Mouse (Mus musculus) small intestine, adult 2 months (tissue): ENCODE results near the gene Poc1b. TPM values are rescaled to one million over a fixed set of nuclear protein-coding genes. Genes with fewer than 3 reads are reported as not detected.

Experiments
- H3K27ac ChIP-seq: fragments of 200-500 bp; 2 replicates; pipeline ENCODE4 v1.5.1; 2012; ENCODE audit warnings: low read depth, low read length, control low read depth, inconsistent platforms; ENCODE audit not compliant: insufficient read depth
- H3K27me3 ChIP-seq: fragments of 200-500 bp; 2 replicates; pipeline ENCODE4 v1.6.1; 2012; ENCODE audit warnings: mild to moderate bottlenecking, moderate library complexity, low read length, inconsistent platforms; ENCODE audit not compliant: control insufficient read depth, insufficient read depth
- H3K36me3 ChIP-seq: fragments of 200-500 bp; 2 replicates; pipeline ENCODE4 v1.6.1; 2012; ENCODE audit warnings: mild to moderate bottlenecking, low read length, control low read depth, inconsistent platforms; ENCODE audit not compliant: control insufficient read depth, insufficient read depth
- H3K4me1 ChIP-seq: fragments of 200-500 bp; 2 replicates; pipeline ENCODE4 v1.6.1; 2012; ENCODE audit warnings: low read length, inconsistent platforms, mixed read lengths; ENCODE audit not compliant: control insufficient read depth, insufficient read depth, insufficient read length
- H3K4me3 ChIP-seq: fragments of 200-500 bp; 2 replicates; pipeline ENCODE4 v1.5.1; 2012; ENCODE audit warnings: low read depth, mild to moderate bottlenecking, control low read depth, inconsistent platforms, low read length, moderate library complexity
- CTCF ChIP-seq: fragments of 200-500 bp; IDR thresholded peaks from 2 replicates; pipeline ENCODE4 v1.5.1; 2012; ENCODE audit warnings: low read depth, mild to moderate bottlenecking, control low read depth, inconsistent platforms, low read length, moderate library complexity, mixed read lengths; ENCODE audit not compliant: insufficient replicate concordance, insufficient read length; ENCODE audit errors: extremely low read depth
- POLR2A ChIP-seq: fragments of 200-500 bp; IDR thresholded peaks from 2 replicates; pipeline ENCODE4 v1.6.1; 2012; ENCODE audit warnings: low read depth, mild to moderate bottlenecking, control low read depth, inconsistent platforms, low read length, moderate library complexity
- WGBS: fragments of 180-500 bp; shearing (Covaris S2); methylation state at CpG from one replicate; pipeline ENCODE4 v1.1.7; 2018; 5-methylcytosine and 5-hydroxymethylcytosine counted together
- polyA plus RNA-seq: library from polyadenylated mRNA; depleted of rRNA; stranded (reverse); fragments of >200 nt; gene quantifications from 2 replicates; pipeline ENCODE4 v1.2.3, GENCODE M21; 2012

The Poc1b gene
- polyA plus RNA-seq, 1 experiment: 5.5 TPM

DNA sequence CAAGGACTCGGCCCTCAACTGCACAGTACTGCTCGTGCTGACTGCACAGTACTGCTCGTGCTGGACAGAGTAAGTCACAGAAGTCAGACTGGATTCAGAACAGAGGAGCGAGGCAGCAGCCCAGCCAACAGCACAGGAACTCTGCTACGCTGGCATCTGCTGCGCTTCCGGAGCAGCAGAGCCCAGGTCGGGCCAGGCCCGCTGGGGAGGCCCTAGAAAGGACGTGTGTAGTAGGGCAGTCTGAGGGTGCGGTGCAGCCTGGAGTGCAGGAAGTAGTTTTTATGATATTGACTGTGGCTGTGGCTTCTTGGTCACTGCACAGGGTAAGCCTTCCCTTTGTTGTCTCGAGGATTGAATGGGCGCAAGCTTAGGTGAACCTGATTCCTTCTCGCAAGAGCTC lies 20.1 kb downstream of the Poc1b start:
- TF ChIP-seq POLR2A (no peak), CTCF (no peak)
- H3K4me1 ChIP-seq: peaks cover 36% of the 10 kb centered on the region
- H3K27me3 ChIP-seq: no peaks in the 10 kb centered on the region
- H3K27ac ChIP-seq: peak overlapping the region; percentile 80
- no peak overlapping the region; the same call in 1 of the 2 replicates for H3K4me3 ChIP-seq
- H3K36me3 ChIP-seq: no peaks in the 10 kb centered on the region; the same call in 1 of the 2 replicates
- WGBS: 29% methylated on average over 14 of the region's 14 CpGs

- Histone ChIP-seq H3K36me3 (no peaks in the 10 kb centered on the region; the same call in 1 of the 2 replicates), H3K4me1 (peaks cover 44% of the 10 kb centered on the region), H3K27me3 (no peaks in the 10 kb centered on the region), H3K27ac (peak overlapping the region; percentile 80), H3K4me3 (peak overlapping the region; percentile 12; the same call in 1 of the 2 replicates)
- no peak for TF ChIP-seq CTCF
- peak; percentile 35; the same call in 1 of the 2 replicates for TF ChIP-seq POLR2A
- 21% methylated on average over 11 of the region's 11 CpGs for WGBS
Measured at GRCm38 (mm10) chr10:99127691-99128261, 20.9 kb downstream of the Poc1b start.

- H3K4me1 ChIP-seq: peaks cover 52% of the 10 kb centered on the region
- H3K36me3 ChIP-seq: no peaks in the 10 kb centered on the region; the same call in 1 of the 2 replicates
- TF ChIP-seq CTCF (no peak), POLR2A (no peak)
- H3K27ac ChIP-seq: peak overlapping the region; percentile 96; the same call in 1 of the 2 replicates
- WGBS: 46% methylated on average over 6 of the region's 6 CpGs
- no peak overlapping the region for H3K4me3 ChIP-seq
- no peaks in the 10 kb centered on the region for H3K27me3 ChIP-seq
Measured at GRCm38 (mm10) chr10:99130611-99131010, 23.8 kb downstream of the Poc1b start.

DNA sequence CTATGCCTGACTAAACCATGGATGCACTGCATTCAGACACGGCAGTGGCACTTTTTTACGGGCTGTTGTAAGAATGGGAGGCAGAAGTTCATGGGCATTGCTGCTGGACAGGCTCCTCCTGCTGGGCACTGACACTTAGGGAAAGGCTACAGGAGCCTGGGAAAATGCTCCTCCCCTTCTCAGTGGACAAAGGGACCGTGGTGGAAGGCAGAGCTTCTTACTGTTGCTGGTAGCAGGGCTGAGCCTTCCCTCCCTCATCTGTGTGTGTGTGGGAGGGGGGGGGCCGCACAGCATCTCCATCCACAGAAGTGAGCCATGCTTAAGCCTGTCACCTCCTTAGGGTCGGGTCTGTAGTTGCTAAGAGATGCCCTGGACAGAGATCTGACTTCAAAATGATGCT lies 24.5 kb downstream of the Poc1b start:
- Histone ChIP-seq H3K27ac (peak overlapping the region; percentile 96), H3K4me3 (no peak overlapping the region), H3K4me1 (peaks cover 50% of the 10 kb centered on the region)

GRCm38 (mm10) chr10:99132189-99132588 lies 25.4 kb downstream of the Poc1b start:
- Histone ChIP-seq H3K27ac (peak overlapping the region; percentile 96), H3K27me3 (no peaks in the 10 kb centered on the region), H3K4me3 (no peak overlapping the region), H3K36me3 (no peaks in the 10 kb centered on the region; the same call in 1 of the 2 replicates), H3K4me1 (peaks cover 43% of the 10 kb centered on the region)
- WGBS: 22% methylated on average over 6 of the region's 6 CpGs
- TF ChIP-seq CTCF: no peak
- TF ChIP-seq POLR2A: no peak

More for the DNA sequence above, 24.5 kb downstream of the Poc1b start:
- no peak for TF ChIP-seq POLR2A
- peak; percentile 19; the same call in 1 of the 2 replicates for TF ChIP-seq CTCF
- H3K27me3 ChIP-seq: no peaks in the 10 kb centered on the region
- WGBS: 48% methylated on average over 5 of the region's 5 CpGs
- no peaks in the 10 kb centered on the region; the same call in 1 of the 2 replicates for H3K36me3 ChIP-seq

- 27% methylated on average over 11 of the region's 11 CpGs for WGBS
- Histone ChIP-seq H3K4me1 (peaks cover 40% of the 10 kb centered on the region), H3K27me3 (no peaks in the 10 kb centered on the region), H3K36me3 (no peaks in the 10 kb centered on the region; the same call in 1 of the 2 replicates), H3K4me3 (no peak overlapping the region), H3K27ac (peak overlapping the region; percentile 96)
- TF ChIP-seq POLR2A (no peak), CTCF (no peak; the same call in 1 of the 2 replicates)
Measured at GRCm38 (mm10) chr10:99132595-99133272, 25.9 kb downstream of the Poc1b start.

- WGBS: 77% methylated on average over 16 of the region's 16 CpGs
- H3K27ac ChIP-seq: peak overlapping the region; percentile 96
- peaks cover 2% of the 10 kb centered on the region; the same call in 1 of the 2 replicates for H3K36me3 ChIP-seq
Measured at GRCm38 (mm10) chr10:99133321-99133875, 26.6 kb downstream of the Poc1b start.

More at GRCm38 (mm10) chr10:99133321-99133875, 26.6 kb downstream of the Poc1b start:
- H3K4me3 ChIP-seq: no peak overlapping the region
- TF ChIP-seq CTCF (no peak), POLR2A (no peak)
- H3K27me3 ChIP-seq: no peaks in the 10 kb centered on the region
- peaks cover 33% of the 10 kb centered on the region; the same call in 1 of the 2 replicates for H3K4me1 ChIP-seq
